Mouse (Mus musculus): ENCODE measurements at regions not wholly inside any gene's neighbourhood (a gene's known extent, or its start where the extent isn't known, plus 50 kb on each side); places are given as distances from the start of the nearest gene placed in this dataset.
A peak's percentile ranks its signal among the peaks of the same experiment; 100 is the strongest.

GRCm38 (mm10) chr9:23128018-23128369 is 94.9 kb upstream of the Bmper start:
- DNase-seq: no peak

- no peak for DNase-seq
Observed at GRCm38 (mm10) chr9:23134006-23134405, 88.9 kb upstream of the Bmper start.

DNA sequence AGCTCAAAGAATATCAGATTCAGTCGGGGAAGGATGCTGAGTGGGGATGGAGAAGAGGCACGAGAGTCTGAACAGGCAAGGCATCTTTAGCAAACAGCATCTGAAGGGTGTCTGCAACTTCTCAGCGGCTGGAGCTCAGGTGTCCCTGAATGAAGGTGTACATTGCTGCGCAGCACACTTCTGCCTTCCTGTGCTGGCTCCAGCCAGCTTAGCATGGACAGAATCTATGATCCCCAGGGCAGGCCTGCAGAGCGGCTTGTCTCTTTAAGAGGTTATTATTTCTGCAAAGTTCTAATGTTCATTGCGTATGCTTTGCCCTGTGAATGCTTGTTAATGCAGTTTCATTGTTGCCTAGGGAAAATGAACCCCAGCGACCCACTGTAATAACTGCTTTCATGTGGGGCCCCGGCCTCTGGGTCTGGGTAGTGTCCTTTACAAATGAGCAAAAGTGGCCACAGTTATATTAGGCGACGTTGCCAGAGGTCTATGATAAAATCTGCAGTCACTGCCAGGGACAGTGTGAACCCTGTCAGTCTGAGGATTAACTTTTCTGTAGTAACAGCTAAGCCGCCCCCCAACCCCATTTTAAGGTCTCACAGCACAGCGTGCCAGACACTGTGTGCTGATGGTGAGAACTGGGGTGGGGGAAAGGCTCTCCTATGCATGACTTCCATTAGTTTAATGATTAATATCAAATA is 88.3 kb upstream of the Bmper start:
- DNase-seq: no peak

GRCm38 (mm10) chr9:23136511-23136910 is 86.4 kb upstream of the Bmper start:
- DNase-seq: no peak

DNA sequence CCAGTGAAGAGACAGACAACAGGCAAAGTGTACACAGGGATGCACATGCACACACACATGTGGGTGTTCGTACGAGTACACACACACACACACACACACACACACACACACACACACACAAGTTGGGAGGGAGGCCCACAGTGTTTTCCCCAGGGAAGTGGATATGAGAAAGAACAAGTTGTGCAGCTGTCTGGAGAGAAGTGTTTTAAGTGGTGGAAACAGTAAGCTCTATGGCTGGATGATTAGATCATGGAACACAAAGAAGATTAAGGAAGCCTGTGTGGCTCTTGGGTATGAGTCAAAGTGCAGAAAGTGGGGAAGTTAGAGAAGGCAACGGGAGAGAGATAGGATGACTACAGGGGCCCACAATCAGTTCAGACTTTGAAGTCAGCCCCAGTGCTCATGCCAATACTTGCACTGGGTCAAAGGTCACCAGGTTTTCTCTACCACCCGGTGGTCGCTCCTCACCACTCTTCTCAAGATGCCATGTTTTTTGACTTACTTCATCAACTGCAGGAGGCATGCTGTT is 85.1 kb upstream of the Bmper start:
- DNase-seq: no peak

DNA sequence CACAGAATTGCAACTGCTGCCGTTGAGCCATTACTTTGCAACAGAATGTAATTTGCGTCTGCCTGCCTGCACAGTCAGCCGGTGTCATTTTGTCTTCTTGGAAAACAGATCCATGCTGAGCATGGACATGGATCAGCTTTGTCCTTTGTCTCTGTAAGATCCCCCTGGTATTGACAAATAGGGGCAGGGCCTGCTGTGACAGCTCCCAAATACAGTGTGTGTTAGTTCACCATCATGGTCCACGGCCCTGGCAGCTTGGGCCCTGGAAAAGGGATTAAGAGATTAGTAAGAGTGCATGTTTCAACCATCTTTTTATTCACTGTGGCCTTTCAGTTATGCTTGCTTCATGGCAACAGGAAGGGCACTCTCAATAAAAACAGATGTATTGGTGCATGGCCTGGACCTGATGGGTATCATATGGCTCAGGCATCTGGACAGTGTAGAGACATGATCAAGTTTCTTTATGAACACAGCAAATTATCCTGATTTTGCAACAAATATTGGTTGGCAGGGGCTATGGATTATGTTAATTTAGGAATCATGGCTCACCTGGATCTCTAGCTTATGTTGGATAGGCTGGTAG is 83.2 kb upstream of the Bmper start:
- no peak for DNase-seq

DNA sequence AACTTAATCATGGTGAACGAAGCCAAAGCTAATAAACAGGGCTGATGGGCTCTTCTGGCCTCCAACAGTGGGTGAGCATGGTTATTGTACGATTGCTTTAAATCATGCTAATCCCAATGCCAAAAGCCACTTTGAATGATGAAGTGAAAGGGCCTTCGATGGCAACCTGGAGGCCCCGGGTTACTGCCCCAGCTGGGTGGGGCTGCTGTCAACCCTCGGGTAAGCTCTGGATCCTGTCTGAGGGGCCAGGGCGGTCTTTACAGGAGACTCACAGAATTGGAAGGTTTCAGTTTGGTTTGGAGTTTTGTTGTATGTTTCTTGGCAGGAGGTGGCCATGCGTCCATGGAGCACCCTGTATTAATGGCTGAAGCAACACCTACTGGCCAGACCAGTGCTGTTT is 78.6 kb upstream of the Bmper start:
- DNase-seq: no peak

- no peak for DNase-seq
Observed at GRCm38 (mm10) chr9:23150338-23150737, 72.5 kb upstream of the Bmper start.

- DNase-seq: no peak
Observed at GRCm38 (mm10) chr9:23150874-23151273, 72.0 kb upstream of the Bmper start.

- DNase-seq: no peak
Observed at GRCm38 (mm10) chr9:23151953-23152490, 70.9 kb upstream of the Bmper start.

DNA sequence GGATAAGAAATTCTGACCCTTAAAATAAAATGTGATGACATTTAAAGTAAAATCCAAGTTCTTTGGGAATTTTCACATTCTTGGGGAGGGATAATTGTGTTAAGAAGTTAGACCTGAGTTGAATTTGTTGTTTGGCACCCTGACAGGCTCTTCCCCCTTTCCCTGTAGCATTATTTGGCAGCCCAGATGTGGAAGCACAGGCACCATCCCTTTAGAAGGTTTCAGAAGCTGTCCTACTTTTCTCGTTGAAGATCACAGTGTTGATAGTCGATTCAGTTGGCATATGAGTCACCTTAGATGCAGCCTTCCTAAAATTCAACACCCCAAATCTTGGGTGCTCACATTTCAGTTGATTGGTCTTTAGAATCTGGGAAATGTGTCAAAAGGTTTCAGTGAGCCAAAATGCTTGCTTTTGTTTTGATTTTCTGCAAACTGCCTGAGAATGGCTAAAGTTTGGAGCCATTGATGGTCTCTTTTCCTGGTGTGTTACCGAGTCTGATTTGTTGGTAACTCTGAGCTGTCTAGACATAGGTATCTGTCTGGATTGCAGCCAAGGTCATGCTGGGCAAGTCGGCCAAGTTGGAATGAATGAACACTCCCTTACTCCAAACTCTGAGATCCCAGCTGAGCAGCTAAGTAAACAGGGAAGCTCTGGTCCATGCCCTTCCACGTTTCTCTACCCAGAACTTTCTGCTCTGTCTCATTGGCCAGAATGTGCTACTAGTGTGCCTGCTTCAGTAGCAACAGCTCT is 65.9 kb upstream of the Bmper start:
- peak; percentile 62 to 64 for DNase-seq

GRCm38 (mm10) chr9:23158499-23158898 is 64.4 kb upstream of the Bmper start:
- DNase-seq: no peak

DNA sequence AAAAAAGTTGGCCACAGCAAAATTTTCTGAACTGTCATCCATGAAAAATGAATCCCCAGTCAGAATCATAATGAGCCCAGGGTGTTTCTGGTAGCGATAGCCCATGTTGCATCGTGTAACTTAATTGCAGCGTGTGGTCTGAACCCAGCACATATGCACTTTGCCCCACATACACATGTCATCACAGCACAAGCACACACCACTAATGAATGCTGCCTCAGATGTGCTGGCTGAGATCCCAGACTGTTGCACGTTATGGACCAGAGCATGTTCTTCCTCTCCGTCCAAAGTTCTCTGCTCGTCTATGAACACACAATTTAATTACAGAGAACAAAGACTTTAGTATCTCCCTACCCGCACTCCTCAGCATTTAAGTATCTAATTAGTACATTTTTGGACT is 61.5 kb upstream of the Bmper start:
- DNase-seq: no peak

GRCm38 (mm10) chr9:23167056-23167591 is 55.8 kb upstream of the Bmper start:
- DNase-seq: no peak

DNA sequence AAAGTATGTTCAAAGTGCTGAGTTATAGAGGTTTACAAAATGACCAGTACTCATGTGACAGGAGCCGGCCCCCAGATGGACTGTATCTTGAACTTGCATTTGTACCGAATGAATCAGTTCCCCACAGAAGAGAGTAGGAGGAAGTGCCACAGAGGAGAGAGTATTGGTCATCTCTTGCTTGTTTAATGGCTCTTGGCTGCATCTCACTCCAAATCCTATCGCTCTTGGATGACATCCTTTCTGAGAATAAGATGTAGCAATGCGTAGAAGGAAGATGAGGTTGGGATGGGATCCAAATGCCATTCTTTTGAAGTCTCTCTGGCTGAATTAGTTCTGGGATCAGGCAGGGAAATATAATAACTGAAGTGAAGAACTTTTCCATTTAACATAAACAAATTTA is 55.2 kb upstream of the Bmper start:
- DNase-seq: no peak

GRCm38 (mm10) chr9:23168149-23168548 is 54.7 kb upstream of the Bmper start:
- no peak for DNase-seq

- DNase-seq: no peak
Observed at GRCm38 (mm10) chr9:23171361-23171760, 51.5 kb upstream of the Bmper start.

Measured in adrenal gland, postnatal 36 days (tissue).